Mouse (Mus musculus) liver, embryonic 15.5 days (tissue): ENCODE results near the gene Tekt3. TPM values are rescaled to one million over a fixed set of nuclear protein-coding genes. Genes with fewer than 3 reads are reported as not detected.

Source experiments
- ATAC-seq: fragments of 200-750 bp; cut with Nextera tagmentation; 2 replicates; pipeline ENCODE4 v1.8.0; 2017; ENCODE audit warnings: moderate number of reproducible peaks, mild to moderate bottlenecking, moderate library complexity; ENCODE audit not compliant: insufficient read depth
- H3K27ac ChIP-seq: fragments of 300-500 bp; sonication (generic); replicated peaks from 2 replicates; pipeline ENCODE4 v1.5.1; 2015; ENCODE audit warnings: mild to moderate bottlenecking, inconsistent platforms
- H3K27me3 ChIP-seq: fragments of 300-500 bp; sonication (generic); 2 replicates; pipeline ENCODE4 v1.6.1; 2015; ENCODE audit warnings: mild to moderate bottlenecking, inconsistent platforms
- H3K36me3 ChIP-seq: fragments of 300-500 bp; sonication (generic); replicated peaks from 2 replicates; pipeline ENCODE4 v1.6.1; 2015; ENCODE audit warnings: moderate library complexity, mild to moderate bottlenecking, inconsistent platforms
- H3K4me1 ChIP-seq: fragments of 300-500 bp; sonication (generic); replicated peaks from 2 replicates; pipeline ENCODE4 v1.6.1; 2015; ENCODE audit warnings: inconsistent platforms
- H3K4me2 ChIP-seq: fragments of 300-500 bp; sonication (generic); 2 replicates; pipeline ENCODE4 v1.6.1; 2015; ENCODE audit warnings: moderate library complexity, mild to moderate bottlenecking, inconsistent platforms
- H3K4me3 ChIP-seq: fragments of 300-500 bp; sonication (generic); replicated peaks from 2 replicates; pipeline ENCODE4 v1.5.1; 2015; ENCODE audit warnings: mild to moderate bottlenecking, inconsistent platforms
- H3K9ac ChIP-seq: fragments of 300-500 bp; sonication (generic); 2 replicates; pipeline ENCODE4 v1.6.1; 2015; ENCODE audit warnings: moderate library complexity, mild to moderate bottlenecking, inconsistent platforms
- H3K9me3 ChIP-seq: fragments of 300-500 bp; sonication (generic); replicated peaks from 2 replicates; pipeline ENCODE4 v1.6.1; 2016; ENCODE audit warnings: inconsistent platforms
- WGBS: fragments of 180-500 bp; shearing (Covaris S2); methylation state at CpG from one replicate; pipeline ENCODE4 v1.1.7; 2015; ENCODE audit warnings: mixed read lengths; ENCODE audit not compliant: insufficient replicate concordance; 5-methylcytosine and 5-hydroxymethylcytosine counted together
- polyA plus RNA-seq: library from polyadenylated mRNA; unstranded; fragments of >200 nt; fragmentation: Nextera tagmentation; extraction: Ambion mirVana; gene quantifications from 2 replicates; pipeline ENCODE4 v1.2.1, GENCODE M21; 2015

The Tekt3 gene
- polyA plus RNA-seq, 1 experiment from 2014 or later: not detected

- no peak for ATAC-seq
- no peak overlapping the region for H3K4me2 ChIP-seq
- no peaks in the 10 kb centered on the region for H3K4me1 ChIP-seq
- H3K36me3 ChIP-seq: no peaks in the 10 kb centered on the region
- no peak overlapping the region for H3K4me3 ChIP-seq
- no peak overlapping the region for H3K27ac ChIP-seq
- H3K9ac ChIP-seq: no peak overlapping the region
- WGBS: 67% methylated on average over 6 of the region's 6 CpGs
- H3K9me3 ChIP-seq: no peaks in the 10 kb centered on the region
- H3K27me3 ChIP-seq: no peaks in the 10 kb centered on the region
Observed at GRCm38 (mm10) chr11:63029721-63030120, 31.7 kb upstream of the Tekt3 start.

GRCm38 (mm10) chr11:63035420-63036211 lies 25.8 kb upstream of the Tekt3 start:
- no peak for ATAC-seq
- Histone ChIP-seq H3K27ac (no peak overlapping the region), H3K4me2 (no peak overlapping the region), H3K9me3 (no peaks in the 10 kb centered on the region), H3K4me1 (no peaks in the 10 kb centered on the region), H3K4me3 (no peak overlapping the region), H3K27me3 (no peaks in the 10 kb centered on the region), H3K9ac (no peak overlapping the region), H3K36me3 (no peaks in the 10 kb centered on the region)
- 63% methylated on average over 11 of the region's 11 CpGs for WGBS

GRCm38 (mm10) chr11:63040002-63040661 lies 21.3 kb upstream of the Tekt3 start:
- Histone ChIP-seq H3K4me3 (no peak overlapping the region), H3K4me1 (no peaks in the 10 kb centered on the region), H3K27ac (no peak overlapping the region), H3K36me3 (no peaks in the 10 kb centered on the region), H3K9ac (no peak overlapping the region), H3K27me3 (no peaks in the 10 kb centered on the region), H3K4me2 (no peak overlapping the region), H3K9me3 (no peaks in the 10 kb centered on the region)
- 55% methylated on average over 12 of the region's 12 CpGs for WGBS
- no peak for ATAC-seq

GRCm38 (mm10) chr11:63045771-63046170 lies 15.7 kb upstream of the Tekt3 start:
- no peak overlapping the region for H3K9ac ChIP-seq
- no peak for ATAC-seq
- H3K36me3 ChIP-seq: no peaks in the 10 kb centered on the region
- H3K4me2 ChIP-seq: no peak overlapping the region
- 47% methylated on average over 3 of the region's 3 CpGs for WGBS
- no peaks in the 10 kb centered on the region for H3K4me1 ChIP-seq
- H3K4me3 ChIP-seq: no peak overlapping the region
- H3K27me3 ChIP-seq: no peaks in the 10 kb centered on the region
- no peak overlapping the region for H3K27ac ChIP-seq
- no peaks in the 10 kb centered on the region for H3K9me3 ChIP-seq

- 41% methylated on average over 8 of the region's 8 CpGs for WGBS
- ATAC-seq: peak; percentile 40; the same call in 1 of the 2 replicates
- H3K27ac ChIP-seq: no peak overlapping the region
Observed at GRCm38 (mm10) chr11:63046380-63046779, 15.1 kb upstream of the Tekt3 start.

GRCm38 (mm10) chr11:63050362-63050932 lies 11.0 kb upstream of the Tekt3 start:
- peaks cover 4% of the 10 kb centered on the region; the same call in 1 of the 2 replicates for H3K27me3 ChIP-seq
- no peak overlapping the region for H3K27ac ChIP-seq
- H3K4me1 ChIP-seq: no peaks in the 10 kb centered on the region
- WGBS: 66% methylated on average over 6 of the region's 6 CpGs
- H3K9ac ChIP-seq: no peak overlapping the region
- no peak overlapping the region for H3K4me2 ChIP-seq
- no peaks in the 10 kb centered on the region for H3K9me3 ChIP-seq
- no peak overlapping the region for H3K4me3 ChIP-seq
- H3K36me3 ChIP-seq: no peaks in the 10 kb centered on the region
- ATAC-seq: no peak

More at GRCm38 (mm10) chr11:63046380-63046779, 15.1 kb upstream of the Tekt3 start:
- H3K4me1 ChIP-seq: no peaks in the 10 kb centered on the region
- no peaks in the 10 kb centered on the region for H3K36me3 ChIP-seq
- no peaks in the 10 kb centered on the region for H3K27me3 ChIP-seq
- H3K4me2 ChIP-seq: no peak overlapping the region
- no peak overlapping the region for H3K9ac ChIP-seq
- no peak overlapping the region for H3K4me3 ChIP-seq
- no peaks in the 10 kb centered on the region for H3K9me3 ChIP-seq

- WGBS: 30% methylated on average over 7 of the region's 7 CpGs
- no peak overlapping the region for H3K27ac ChIP-seq
- H3K9me3 ChIP-seq: no peaks in the 10 kb centered on the region
- no peak for ATAC-seq
- no peaks in the 10 kb centered on the region for H3K36me3 ChIP-seq
- H3K4me1 ChIP-seq: no peaks in the 10 kb centered on the region
- no peak overlapping the region for H3K4me3 ChIP-seq
- no peak overlapping the region for H3K4me2 ChIP-seq
- no peak overlapping the region for H3K9ac ChIP-seq
- peaks cover 4% of the 10 kb centered on the region; the same call in 1 of the 2 replicates for H3K27me3 ChIP-seq
Observed at GRCm38 (mm10) chr11:63051041-63051440, 10.4 kb upstream of the Tekt3 start.

- Histone ChIP-seq H3K4me1 (no peaks in the 10 kb centered on the region), H3K9me3 (no peaks in the 10 kb centered on the region), H3K27ac (no peak overlapping the region), H3K4me3 (no peak overlapping the region), H3K4me2 (no peak overlapping the region), H3K9ac (no peak overlapping the region), H3K36me3 (no peaks in the 10 kb centered on the region), H3K27me3 (peaks cover 4% of the 10 kb centered on the region; the same call in 1 of the 2 replicates)
- WGBS: 79% methylated on average over 10 of the region's 10 CpGs
- ATAC-seq: no peak
Observed at GRCm38 (mm10) chr11:63051996-63052395, 9.5 kb upstream of the Tekt3 start.

GRCm38 (mm10) chr11:63055596-63055995 lies 5.9 kb upstream of the Tekt3 start:
- no peaks in the 10 kb centered on the region for H3K9me3 ChIP-seq
- no peak overlapping the region for H3K4me2 ChIP-seq
- no peaks in the 10 kb centered on the region for H3K4me1 ChIP-seq
- H3K4me3 ChIP-seq: no peak overlapping the region
- peaks cover 4% of the 10 kb centered on the region; the same call in 1 of the 2 replicates for H3K27me3 ChIP-seq
- no peak overlapping the region for H3K9ac ChIP-seq
- no peak overlapping the region for H3K27ac ChIP-seq
- no peaks in the 10 kb centered on the region for H3K36me3 ChIP-seq
- 67% methylated on average over 7 of the region's 7 CpGs for WGBS
- no peak for ATAC-seq

- Histone ChIP-seq H3K9ac (no peak overlapping the region), H3K4me3 (no peak overlapping the region), H3K36me3 (no peaks in the 10 kb centered on the region), H3K4me2 (no peak overlapping the region), H3K9me3 (no peaks in the 10 kb centered on the region), H3K27ac (no peak overlapping the region), H3K4me1 (no peaks in the 10 kb centered on the region), H3K27me3 (peaks cover 4% of the 10 kb centered on the region)
- 45% methylated on average over 5 of the region's 5 CpGs for WGBS
- no peak for ATAC-seq
Observed at GRCm38 (mm10) chr11:63058375-63058952, 3.0 kb upstream of the Tekt3 start.

- Histone ChIP-seq H3K27me3 (peaks cover 4% of the 10 kb centered on the region), H3K9ac (no peak overlapping the region), H3K9me3 (no peaks in the 10 kb centered on the region), H3K27ac (no peak overlapping the region), H3K36me3 (no peaks in the 10 kb centered on the region), H3K4me1 (no peaks in the 10 kb centered on the region), H3K4me2 (no peak overlapping the region), H3K4me3 (no peak overlapping the region)
- 15% methylated on average over 1 of the region's 1 CpGs for WGBS
- no peak for ATAC-seq
Observed at GRCm38 (mm10) chr11:63059911-63060310, 1.5 kb upstream of the Tekt3 start.
